Mouse (Mus musculus) v-Abl transformed pro-B cells (cell line): ENCODE results near the gene Rfc2.

Experiments used
- in situ Hi-C, 2 experiments: fragments of 400-800 bp; cut with MboI; formaldehyde crosslinking; loops; one replicate each; pipeline ENCODE4 v1.15.1; 2025; ENCODE audit not compliant: unreplicated experiment in 2 of 2

The Rfc2 gene

GRCm38 (mm10) chr5:134564272-134564671 lies 16.9 kb upstream of the Rfc2 start:
- in situ Hi-C loops = no loop called here

- in situ Hi-C loops = no loop called here
Measured at GRCm38 (mm10) chr5:134565696-134566095, 15.5 kb upstream of the Rfc2 start.

DNA sequence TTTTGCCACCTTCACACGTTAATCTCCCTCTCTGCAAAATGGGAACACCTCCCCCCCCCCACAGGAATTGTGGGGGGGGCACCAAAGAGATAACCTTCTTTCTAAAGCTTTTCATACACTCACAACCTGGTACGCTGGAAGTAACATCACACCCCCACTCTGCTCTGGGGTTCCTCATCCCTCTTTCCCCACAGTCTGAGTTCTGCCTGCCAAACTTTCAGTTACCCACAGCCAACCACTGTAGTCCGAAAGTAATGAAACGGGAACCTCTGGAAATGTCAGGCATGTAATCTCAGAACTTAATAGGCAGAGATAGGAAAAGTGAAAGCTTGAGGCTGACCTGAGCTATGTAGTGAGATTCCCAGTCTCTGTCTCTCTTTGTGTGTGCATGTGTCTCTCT lies 13.7 kb upstream of the Rfc2 start:
- in situ Hi-C loops = no loop called here

GRCm38 (mm10) chr5:134568030-134568429 lies 13.1 kb upstream of the Rfc2 start:
- in situ Hi-C loops = no loop called here

- in situ Hi-C loops = no loop called here
Measured at GRCm38 (mm10) chr5:134568964-134569491, 12.1 kb upstream of the Rfc2 start.

GRCm38 (mm10) chr5:134571730-134572507 lies 9.2 kb upstream of the Rfc2 start:
- in situ Hi-C loops = no loop called here

DNA sequence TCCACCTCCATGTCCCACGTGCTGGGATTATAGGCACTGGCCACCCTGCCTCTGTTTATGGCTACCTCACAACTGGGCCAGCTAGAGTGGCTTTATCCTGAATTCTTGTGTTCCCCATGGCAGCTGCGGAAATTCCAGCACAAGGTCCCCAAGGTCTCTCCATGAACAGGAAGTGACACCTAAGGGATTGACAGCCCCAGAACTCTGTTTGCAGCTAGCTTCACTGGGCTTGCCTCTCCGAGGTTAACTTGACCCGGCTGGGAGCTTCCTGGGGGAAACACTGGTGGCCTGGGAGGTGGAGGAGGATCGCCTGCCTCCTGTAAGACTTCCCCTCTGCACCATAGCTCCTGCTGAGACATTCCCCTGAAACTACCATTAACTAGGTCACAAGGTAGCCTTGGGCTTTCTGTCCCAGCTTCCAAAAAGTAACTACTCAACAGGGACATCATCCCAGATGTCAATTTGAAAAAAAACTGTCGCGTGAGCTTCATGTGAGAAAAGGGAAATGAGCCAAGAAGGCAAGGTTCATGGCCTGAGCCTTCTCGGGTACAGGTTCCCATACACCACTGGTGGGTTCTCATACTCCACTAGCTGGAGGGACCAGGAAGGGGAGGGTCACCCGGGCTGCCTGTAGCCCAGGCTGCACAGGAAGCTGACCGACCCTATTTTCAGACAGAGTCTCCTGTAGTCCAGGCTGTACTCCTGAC lies 8.5 kb upstream of the Rfc2 start:
- in situ Hi-C loops = no loop called here

DNA sequence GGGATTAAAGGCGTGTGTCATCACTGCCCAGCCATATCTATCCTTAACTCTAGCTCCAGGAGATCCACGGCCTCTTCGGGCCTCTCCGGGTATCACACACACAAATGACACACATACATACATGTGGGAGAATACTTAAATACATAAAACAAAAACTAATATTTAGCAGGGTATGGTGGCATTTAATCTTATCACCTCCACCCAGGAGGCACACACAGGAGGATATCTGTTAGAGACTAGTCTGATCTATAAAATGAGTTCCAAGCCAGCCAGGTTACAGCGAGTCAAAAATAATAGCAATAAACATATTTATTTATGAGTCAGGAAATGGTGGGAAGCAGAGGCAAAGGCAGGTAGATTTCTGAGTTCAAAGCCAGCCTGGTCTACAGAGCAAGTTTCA lies 5.3 kb upstream of the Rfc2 start:
- in situ Hi-C loops = no loop called here

DNA sequence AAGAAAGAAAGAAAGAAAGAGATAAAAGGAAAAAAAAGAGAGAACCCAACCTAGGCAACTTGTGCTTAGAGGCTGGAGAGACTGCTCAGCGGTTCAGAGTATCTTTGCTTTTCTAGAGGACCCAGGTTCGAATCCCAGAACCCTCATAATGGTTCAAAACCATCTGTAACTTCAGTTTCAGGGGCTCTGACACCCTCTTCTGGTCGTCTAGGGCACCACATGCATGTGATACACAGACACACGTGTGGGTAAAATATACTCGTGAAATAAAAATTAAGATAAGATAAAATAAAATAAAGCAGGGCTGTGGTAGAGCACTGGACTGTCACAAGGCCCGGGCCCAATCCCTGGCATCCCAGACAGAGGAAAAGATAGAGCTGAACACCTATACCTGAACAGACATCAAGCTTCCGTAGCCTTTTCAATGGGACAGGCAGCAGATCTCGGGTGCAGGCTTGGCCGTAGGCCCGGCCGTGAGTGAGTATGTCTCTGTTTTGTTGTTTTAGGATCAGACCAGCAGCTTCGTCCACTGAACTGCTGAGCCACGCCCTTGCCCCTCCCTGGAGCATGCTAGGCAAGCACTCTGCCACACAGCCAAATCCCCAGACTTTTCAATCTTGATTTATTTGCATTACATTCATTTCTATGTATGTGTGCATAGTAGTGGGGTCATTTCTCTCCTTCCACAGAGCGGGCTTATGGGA lies 4.5 kb upstream of the Rfc2 start:
- in situ Hi-C loops = no loop called here

GRCm38 (mm10) chr5:134577534-134577933 lies 3.6 kb upstream of the Rfc2 start:
- in situ Hi-C loops = no loop called here

GRCm38 (mm10) chr5:134579135-134579534 lies 2.0 kb upstream of the Rfc2 start:
- in situ Hi-C loops = no loop called here

DNA sequence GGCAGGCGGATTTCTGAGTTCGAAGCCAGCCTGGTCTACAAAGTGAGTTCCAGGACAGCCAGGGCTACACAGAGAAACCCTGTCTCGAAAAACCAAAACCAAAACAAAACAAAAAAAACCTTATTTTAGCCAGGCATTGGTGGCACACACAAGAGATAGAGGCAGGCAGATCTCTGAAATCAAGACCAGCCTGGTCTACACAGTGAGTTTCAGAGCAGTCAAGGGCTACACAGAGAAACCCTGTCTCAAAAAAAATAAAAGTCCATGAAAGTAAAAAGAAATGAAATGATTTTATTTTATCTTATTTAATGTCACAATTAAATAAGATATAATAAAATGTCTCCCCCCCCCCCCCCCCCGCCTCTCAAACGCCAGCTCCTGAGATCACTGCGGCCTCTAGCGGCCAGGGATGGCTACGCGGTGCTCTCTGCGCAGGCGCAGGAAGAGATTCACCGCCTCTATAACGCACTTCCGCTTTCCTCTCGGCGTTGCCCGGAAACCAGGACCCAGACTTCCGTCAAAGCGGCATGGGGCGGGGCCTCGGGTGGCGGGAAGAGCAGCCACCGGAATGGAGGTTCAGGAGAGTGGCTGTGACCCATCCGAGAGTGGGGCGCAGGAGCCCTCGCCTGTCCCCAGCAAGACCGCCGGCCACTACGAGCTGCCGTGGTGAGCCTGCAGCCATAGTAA lies 1.2 kb downstream of the Rfc2 start:
- in situ Hi-C loops = loop anchor here (5.0 to 10.0 kb wide), 3 partner anchors 35 to 398 kb away; partner anchors contain the start of genes Lat2 (in 2 of the 2), Gtf2ird2 (in 1 of the 2) and Limk1 (in 1 of the 2)

DNA sequence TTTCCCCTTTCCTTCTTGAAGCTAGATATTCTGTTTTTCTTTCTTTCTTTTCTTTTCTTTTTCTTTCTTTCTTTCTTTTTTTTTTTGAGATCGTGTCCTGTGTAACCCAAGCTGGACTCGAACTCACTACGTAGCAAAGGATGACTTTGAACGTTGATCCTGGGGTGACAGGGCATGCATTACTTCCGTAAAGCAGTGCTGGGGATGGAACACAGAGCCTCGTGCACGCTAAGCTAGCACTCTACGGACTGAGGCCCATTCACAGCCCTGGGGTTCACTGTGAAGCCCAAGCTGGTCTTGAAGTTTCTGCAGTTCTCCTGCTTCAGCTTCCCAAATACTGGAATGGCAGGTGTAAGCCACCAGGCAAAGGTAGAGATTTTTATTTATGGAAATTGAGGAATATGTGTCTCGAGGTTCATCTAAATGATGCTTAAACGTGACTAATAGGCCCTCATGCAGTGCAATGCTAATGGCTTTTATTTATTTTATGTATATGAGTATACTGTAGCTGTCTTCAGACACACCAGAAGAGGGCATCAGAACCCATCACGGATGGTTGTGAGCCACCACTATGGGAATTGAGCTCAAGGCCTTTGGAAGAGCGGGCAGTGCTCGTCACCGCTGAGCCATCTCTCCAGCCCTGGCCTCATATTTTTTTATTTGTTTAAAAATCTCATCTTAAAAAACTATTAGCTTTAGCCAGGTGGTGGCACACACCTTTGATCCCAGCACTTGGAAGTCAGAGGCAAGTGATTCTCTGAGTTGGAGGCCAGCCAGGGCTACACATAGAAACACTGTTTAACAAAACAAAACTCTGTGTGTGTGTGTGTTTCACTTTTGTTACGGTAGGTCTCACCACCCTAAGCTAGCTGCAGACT lies 2.1 kb downstream of the Rfc2 start:
- in situ Hi-C loops = loop anchor here (5.0 to 10.0 kb wide), 3 partner anchors 34 to 398 kb away; partner anchors contain the start of genes Lat2 (in 2 of the 2), Gtf2ird2 (in 1 of the 2) and Limk1 (in 1 of the 2)

- in situ Hi-C loops = loop anchor here (5.0 to 10.0 kb wide), 3 partner anchors 33 to 399 kb away; partner anchors contain the start of genes Lat2 (in 2 of the 2), Gtf2ird2 (in 1 of the 2) and Limk1 (in 1 of the 2)
Measured at GRCm38 (mm10) chr5:134583884-134584213, 2.7 kb downstream of the Rfc2 start.

- in situ Hi-C loops = loop anchor here (5.0 to 10.0 kb wide), 3 partner anchors 33 to 400 kb away; partner anchors contain the start of genes Lat2 (in 2 of the 2), Gtf2ird2 (in 1 of the 2) and Limk1 (in 1 of the 2)
Measured at GRCm38 (mm10) chr5:134584798-134585197, 3.6 kb downstream of the Rfc2 start.

GRCm38 (mm10) chr5:134589900-134590299 lies 8.7 kb downstream of the Rfc2 start:
- in situ Hi-C loops = loop anchor here in 1 of 2 experiments (10.0 kb wide), 1 partner anchor 405 kb away; the partner anchor contains the start of gene Gtf2ird2

DNA sequence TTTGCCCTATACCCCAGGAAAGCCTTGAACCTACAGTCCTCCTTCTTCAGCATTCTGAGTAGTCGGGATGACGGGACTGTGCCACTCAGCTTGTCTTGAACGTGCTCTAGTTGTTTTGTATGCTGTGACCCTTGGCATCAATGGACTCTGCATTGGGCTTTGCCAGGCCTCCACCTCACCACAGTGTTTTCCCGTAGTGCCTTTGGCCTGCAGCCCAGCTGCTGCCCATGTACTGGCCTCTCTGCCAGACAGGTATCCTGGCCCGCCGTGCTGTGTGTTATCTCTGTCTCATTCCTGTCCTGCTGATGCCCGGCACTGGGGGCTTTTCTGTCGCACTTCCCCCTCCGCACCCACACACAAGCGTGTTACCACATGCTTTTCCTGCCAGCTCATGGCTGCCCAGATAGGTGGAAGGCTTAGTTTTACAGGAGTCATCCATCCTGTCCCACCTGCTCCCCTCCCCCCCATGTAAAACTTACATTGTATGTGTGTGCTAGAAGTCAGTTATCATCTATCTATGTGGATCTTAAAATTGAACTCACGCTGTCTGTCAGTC lies 10.9 kb downstream of the Rfc2 start:
- in situ Hi-C loops = no loop called here

- in situ Hi-C loops = no loop called here
Measured at GRCm38 (mm10) chr5:134593093-134593492, 11.9 kb downstream of the Rfc2 start.

GRCm38 (mm10) chr5:134597711-134598110 lies 16.5 kb downstream of the Rfc2 start:
- in situ Hi-C loops = no loop called here
